Mouse (Mus musculus) erythroblast, embryonic 14.5 days (primary cell): ENCODE results near the gene Tex52.

Source experiments
- GATA1 ChIP-seq: IDR thresholded peaks from 2 replicates; pipeline ENCODE4 v1.6.1; 2012; ENCODE audit warnings: low read length, inconsistent platforms, mixed read lengths
- TAL1 ChIP-seq: IDR thresholded peaks from 3 replicates; pipeline ENCODE4 v1.6.1; 2012; ENCODE audit warnings: low read length, inconsistent platforms, mixed read lengths

DNA sequence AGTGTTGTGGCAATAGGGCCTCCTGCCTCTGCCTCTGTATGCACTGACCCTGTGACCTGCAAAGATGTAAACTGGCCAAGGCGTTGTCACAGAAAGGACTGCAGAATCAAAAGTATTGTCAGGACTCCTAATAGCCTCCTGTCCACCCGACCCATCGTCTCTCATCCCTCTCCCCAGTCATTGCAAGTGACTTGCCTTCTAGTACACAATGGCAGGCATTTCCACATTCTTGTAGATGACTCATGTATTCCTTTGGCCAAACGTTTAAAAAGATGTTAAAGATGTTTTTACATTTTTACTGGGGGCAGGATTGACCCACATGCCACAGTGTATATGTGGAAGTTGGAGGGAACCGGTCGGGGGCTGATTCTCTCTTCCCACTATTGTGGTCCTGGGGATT lies 10.5 kb upstream of the Tex52 start:
- no peak for TF ChIP-seq GATA1
- TF ChIP-seq TAL1 = no peak
